Mouse (Mus musculus): ENCODE results near the gene Tnfrsf8. TPM values are rescaled to one million over a fixed set of nuclear protein-coding genes. Genes with fewer than 3 reads are reported as not detected.
A peak's percentile ranks its signal among the peaks of the same experiment; 100 is the strongest.

Gene Tnfrsf8
- polyA plus RNA-seq, 1 experiment from 2014 or later = 0.08 TPM

- peaks cover 9% of the 10 kb centered on the region for H3K27me3 ChIP-seq (ENCODE audit: control insufficient read depth, insufficient read depth, low read length)
- H3K27ac ChIP-seq (replicated peaks; ENCODE audit: low read depth, low read length) = no peak overlapping the region
- H3K36me3 ChIP-seq (ENCODE audit: control insufficient read depth, insufficient read depth, low read length) = no peaks in the 10 kb centered on the region
- no peak overlapping the region for H3K9ac ChIP-seq (ENCODE audit: low read length)
- DNase-seq (ENCODE audit: low spot score) (no peak), ATAC-seq (ENCODE audit: insufficient number of reproducible peaks, low FRiP score, low TSS enrichment, low read depth) (no peak)
- H3K4me2 ChIP-seq (ENCODE audit: low read depth, severe bottlenecking) = no peak overlapping the region
- no peaks in the 10 kb centered on the region for H3K9me3 ChIP-seq (ENCODE audit: control insufficient read depth, low read length)
- 0 out of 2 replicates have a peak, but pooled peaks cover 7% of the 10 kb centered on the region for H3K4me1 ChIP-seq (ENCODE audit: control insufficient read depth, insufficient read depth, low read length)
- 72% methylated on average over 1 of the region's 1 CpGs for WGBS
- no peak overlapping the region for H3K4me3 ChIP-seq (ENCODE audit: low read depth, low read length)
These were observed 72.1 kb downstream of the Tnfrsf8 start for GRCm38 (mm10) chr4:145242719-145243350.

- 80% methylated on average over 4 of the region's 4 CpGs for WGBS
These were observed 74.2 kb downstream of the Tnfrsf8 start for GRCm38 (mm10) chr4:145240723-145241231.

GRCm38 (mm10) chr4:145239049-145239830 is 75.7 kb downstream of the Tnfrsf8 start:
- no peak overlapping the region for H3K4me2 ChIP-seq (ENCODE audit: low read depth, severe bottlenecking)
- H3K36me3 ChIP-seq (ENCODE audit: control insufficient read depth, insufficient read depth, low read length) = no peaks in the 10 kb centered on the region
- DNase-seq (ENCODE audit: low spot score) (peak; percentile 34), ATAC-seq (ENCODE audit: insufficient number of reproducible peaks, low FRiP score, low TSS enrichment, low read depth) (peak; percentile 56; the same call in 1 of the 2 replicates)
- H3K27me3 ChIP-seq (ENCODE audit: control insufficient read depth, insufficient read depth, low read length) = no peaks in the 10 kb centered on the region
- H3K4me3 ChIP-seq (ENCODE audit: low read depth, low read length) = no peak overlapping the region
- no peaks in the 10 kb centered on the region for H3K9me3 ChIP-seq (ENCODE audit: control insufficient read depth, low read length)
- WGBS = 32% methylated on average over 4 of the region's 4 CpGs
- 0 out of 2 replicates have a peak, but pooled peaks cover 2% of the 10 kb centered on the region for H3K4me1 ChIP-seq (ENCODE audit: control insufficient read depth, insufficient read depth, low read length)
- no peak overlapping the region for H3K9ac ChIP-seq (ENCODE audit: low read length)
- peak overlapping the region; percentile 21; the same call in 1 of the 2 replicates for H3K27ac ChIP-seq (replicated peaks; ENCODE audit: low read depth, low read length)

More at GRCm38 (mm10) chr4:145240723-145241231, 74.2 kb downstream of the Tnfrsf8 start:
- H3K36me3 ChIP-seq (ENCODE audit: control insufficient read depth, insufficient read depth, low read length) = no peaks in the 10 kb centered on the region
- no peaks in the 10 kb centered on the region for H3K9me3 ChIP-seq (ENCODE audit: control insufficient read depth, low read length)
- H3K9ac ChIP-seq (ENCODE audit: low read length) = no peak overlapping the region
- H3K27ac ChIP-seq (replicated peaks; ENCODE audit: low read depth, low read length) = no peak overlapping the region
- ATAC-seq (ENCODE audit: insufficient number of reproducible peaks, low FRiP score, low TSS enrichment, low read depth) (no peak), DNase-seq (ENCODE audit: low spot score) (no peak)
- H3K27me3 ChIP-seq (ENCODE audit: control insufficient read depth, insufficient read depth, low read length) = 0 out of 2 replicates have a peak, but pooled peaks cover 2% of the 10 kb centered on the region
- no peak overlapping the region for H3K4me3 ChIP-seq (ENCODE audit: low read depth, low read length)
- H3K4me1 ChIP-seq (ENCODE audit: control insufficient read depth, insufficient read depth, low read length) = 0 out of 2 replicates have a peak, but pooled peaks cover 2% of the 10 kb centered on the region
- H3K4me2 ChIP-seq (ENCODE audit: low read depth, severe bottlenecking) = no peak overlapping the region

- H3K27me3 ChIP-seq (ENCODE audit: control insufficient read depth, insufficient read depth, low read length) = no peaks in the 10 kb centered on the region
- H3K4me2 ChIP-seq (ENCODE audit: low read depth, severe bottlenecking) = no peak overlapping the region
- DNase-seq (ENCODE audit: low spot score) = no peak
- 0 out of 2 replicates have a peak, but pooled peaks cover 2% of the 10 kb centered on the region for H3K4me1 ChIP-seq (ENCODE audit: control insufficient read depth, insufficient read depth, low read length)
- 92% methylated on average over 7 of the region's 7 CpGs for WGBS
- H3K4me3 ChIP-seq (ENCODE audit: low read depth, low read length) = no peak overlapping the region
- H3K27ac ChIP-seq (replicated peaks; ENCODE audit: low read depth, low read length) = no peak overlapping the region
- H3K36me3 ChIP-seq (ENCODE audit: control insufficient read depth, insufficient read depth, low read length) = no peaks in the 10 kb centered on the region
- no peak overlapping the region for H3K9ac ChIP-seq (ENCODE audit: low read length)
- H3K9me3 ChIP-seq (ENCODE audit: control insufficient read depth, low read length) = no peaks in the 10 kb centered on the region
- no peak for ATAC-seq (ENCODE audit: insufficient number of reproducible peaks, low FRiP score, low TSS enrichment, low read depth)
These were observed 78.9 kb downstream of the Tnfrsf8 start for GRCm38 (mm10) chr4:145236027-145236426.

GRCm38 (mm10) chr4:145233487-145234228 is 81.3 kb downstream of the Tnfrsf8 start:
- Histone ChIP-seq H3K9me3 (ENCODE audit: control insufficient read depth, low read length) (no peaks in the 10 kb centered on the region), H3K9ac (ENCODE audit: low read length) (no peak overlapping the region), H3K4me3 (ENCODE audit: low read depth, low read length) (no peak overlapping the region), H3K36me3 (ENCODE audit: control insufficient read depth, insufficient read depth, low read length) (no peaks in the 10 kb centered on the region), H3K27ac (replicated peaks; ENCODE audit: low read depth, low read length) (no peak overlapping the region), H3K4me1 (ENCODE audit: control insufficient read depth, insufficient read depth, low read length) (no peaks in the 10 kb centered on the region), H3K27me3 (ENCODE audit: control insufficient read depth, insufficient read depth, low read length) (no peaks in the 10 kb centered on the region), H3K4me2 (ENCODE audit: low read depth, severe bottlenecking) (no peak overlapping the region)
- WGBS = 68% methylated on average over 3 of the region's 3 CpGs
- no peak for DNase-seq (ENCODE audit: low spot score)
- no peak for ATAC-seq (ENCODE audit: insufficient number of reproducible peaks, low FRiP score, low TSS enrichment, low read depth)

- Histone ChIP-seq H3K36me3 (ENCODE audit: control insufficient read depth, insufficient read depth, low read length) (no peaks in the 10 kb centered on the region), H3K4me1 (ENCODE audit: control insufficient read depth, insufficient read depth, low read length) (no peaks in the 10 kb centered on the region), H3K9me3 (ENCODE audit: control insufficient read depth, low read length) (no peaks in the 10 kb centered on the region), H3K4me3 (ENCODE audit: low read depth, low read length) (no peak overlapping the region), H3K9ac (ENCODE audit: low read length) (no peak overlapping the region), H3K4me2 (ENCODE audit: low read depth, severe bottlenecking) (no peak overlapping the region), H3K27ac (replicated peaks; ENCODE audit: low read depth, low read length) (no peak overlapping the region), H3K27me3 (ENCODE audit: control insufficient read depth, insufficient read depth, low read length) (no peaks in the 10 kb centered on the region)
- no peak for ATAC-seq (ENCODE audit: insufficient number of reproducible peaks, low FRiP score, low TSS enrichment, low read depth)
- no peak for DNase-seq (ENCODE audit: low spot score)
- 91% methylated on average over 5 of the region's 5 CpGs for WGBS
These were observed 83.2 kb downstream of the Tnfrsf8 start for GRCm38 (mm10) chr4:145231732-145232131.

- WGBS = 79% methylated on average over 2 of the region's 2 CpGs
These were observed 84.3 kb downstream of the Tnfrsf8 start for GRCm38 (mm10) chr4:145230647-145231046.

More at GRCm38 (mm10) chr4:145230647-145231046, 84.3 kb downstream of the Tnfrsf8 start:
- H3K4me1 ChIP-seq (ENCODE audit: control insufficient read depth, insufficient read depth, low read length) = no peaks in the 10 kb centered on the region
- no peak overlapping the region for H3K27ac ChIP-seq (replicated peaks; ENCODE audit: low read depth, low read length)
- H3K36me3 ChIP-seq (ENCODE audit: control insufficient read depth, insufficient read depth, low read length) = no peaks in the 10 kb centered on the region
- ATAC-seq (ENCODE audit: insufficient number of reproducible peaks, low FRiP score, low TSS enrichment, low read depth) (no peak), DNase-seq (ENCODE audit: low spot score) (no peak)
- H3K4me2 ChIP-seq (ENCODE audit: low read depth, severe bottlenecking) = no peak overlapping the region
- no peaks in the 10 kb centered on the region for H3K27me3 ChIP-seq (ENCODE audit: control insufficient read depth, insufficient read depth, low read length)
- H3K9me3 ChIP-seq (ENCODE audit: control insufficient read depth, low read length) = no peaks in the 10 kb centered on the region
- no peak overlapping the region for H3K4me3 ChIP-seq (ENCODE audit: low read depth, low read length)
- H3K9ac ChIP-seq (ENCODE audit: low read length) = no peak overlapping the region
